Mouse (Mus musculus): ENCODE measurements around the gene Aplnr.

Gene Aplnr

GRCm38 (mm10) chr2:85137601-85138140 lies 1.6 kb downstream of the Aplnr start:
- no peak for DNase-seq (ENCODE audit: low spot score)

GRCm38 (mm10) chr2:85138143-85138542 lies 2.1 kb downstream of the Aplnr start:
- DNase-seq (ENCODE audit: low spot score), result no peak

GRCm38 (mm10) chr2:85139393-85139792 lies 3.4 kb downstream of the Aplnr start:
- no peak for DNase-seq (ENCODE audit: low spot score)

GRCm38 (mm10) chr2:85139846-85140245 lies 3.8 kb downstream of the Aplnr start:
- DNase-seq (ENCODE audit: low spot score), result no peak

GRCm38 (mm10) chr2:85140833-85141232 lies 4.8 kb downstream of the Aplnr start:
- no peak for DNase-seq (ENCODE audit: low spot score)

GRCm38 (mm10) chr2:85144908-85145307 lies 8.9 kb downstream of the Aplnr start:
- DNase-seq (ENCODE audit: low spot score), result no peak

- no peak for DNase-seq (ENCODE audit: low spot score)
These were observed 9.3 kb downstream of the Aplnr start for GRCm38 (mm10) chr2:85145346-85145745.

- no peak for DNase-seq (ENCODE audit: low spot score)
These were observed 11.5 kb downstream of the Aplnr start for GRCm38 (mm10) chr2:85147481-85147880.

GRCm38 (mm10) chr2:85150373-85150772 lies 14.3 kb downstream of the Aplnr start:
- no peak for DNase-seq (ENCODE audit: low spot score)

GRCm38 (mm10) chr2:85151233-85151632 lies 15.2 kb downstream of the Aplnr start:
- no peak for DNase-seq (ENCODE audit: low spot score)

GRCm38 (mm10) chr2:85155334-85155733 lies 19.3 kb downstream of the Aplnr start:
- no peak for DNase-seq (ENCODE audit: low spot score)

- no peak for DNase-seq (ENCODE audit: low spot score)
These were observed 20.1 kb downstream of the Aplnr start for GRCm38 (mm10) chr2:85156136-85156535.

GRCm38 (mm10) chr2:85157382-85157781 lies 21.4 kb downstream of the Aplnr start:
- no peak for DNase-seq (ENCODE audit: low spot score)

GRCm38 (mm10) chr2:85160901-85161637 lies 25.0 kb downstream of the Aplnr start:
- no peak for DNase-seq (ENCODE audit: low spot score)

GRCm38 (mm10) chr2:85161638-85162093 lies 25.6 kb downstream of the Aplnr start:
- DNase-seq (ENCODE audit: low spot score), result no peak

- no peak for DNase-seq (ENCODE audit: low spot score)
These were observed 27.5 kb downstream of the Aplnr start for GRCm38 (mm10) chr2:85163311-85164047.

GRCm38 (mm10) chr2:85167624-85168023 lies 31.6 kb downstream of the Aplnr start:
- no peak for DNase-seq (ENCODE audit: low spot score)

- no peak for DNase-seq (ENCODE audit: low spot score)
These were observed 32.3 kb downstream of the Aplnr start for GRCm38 (mm10) chr2:85168327-85168726.

GRCm38 (mm10) chr2:85172071-85172762 lies 36.2 kb downstream of the Aplnr start:
- no peak for DNase-seq (ENCODE audit: low spot score)

GRCm38 (mm10) chr2:85172763-85173103 lies 36.7 kb downstream of the Aplnr start:
- no peak for DNase-seq (ENCODE audit: low spot score)

- DNase-seq (ENCODE audit: low spot score), result no peak
These were observed 37.5 kb downstream of the Aplnr start for GRCm38 (mm10) chr2:85173545-85173944.

GRCm38 (mm10) chr2:85178139-85178800 lies 42.2 kb downstream of the Aplnr start:
- DNase-seq (ENCODE audit: low spot score), result no peak

All from layer of hippocampus, adult 9-10 months (tissue).